Mouse (Mus musculus): ENCODE results near the gene Hist3h2ba. TPM values are rescaled to one million over a fixed set of nuclear protein-coding genes. Genes with fewer than 3 reads are reported as not detected.

The Hist3h2ba gene
- polyA plus RNA-seq, 1 experiment, result 5.3 TPM

DNA sequence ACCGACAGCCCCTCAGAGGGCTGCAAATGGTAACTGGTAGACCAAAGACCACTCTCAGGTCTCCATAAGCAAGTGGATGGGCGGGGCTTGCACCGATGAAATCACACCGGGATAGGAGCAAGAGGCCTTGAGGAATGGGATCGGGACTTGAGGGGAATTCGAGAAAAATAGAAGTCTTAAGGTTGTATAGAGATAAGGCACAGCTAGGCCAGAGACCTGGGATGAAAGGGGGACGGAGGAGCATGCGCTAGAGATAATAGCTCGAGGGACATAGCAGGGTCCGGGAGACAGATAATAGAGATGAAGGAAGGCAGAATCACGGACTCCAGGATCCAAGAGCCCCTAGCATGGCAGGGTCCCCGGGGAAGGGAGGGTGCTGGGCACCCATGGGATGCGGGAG, 10.8 kb upstream of the Hist3h2ba start:
- H3K36me3 ChIP-seq (replicated peaks; ENCODE audit: low read length), result peaks cover 40% of the 10 kb centered on the region
- peaks cover 39% of the 10 kb centered on the region for H3K4me1 ChIP-seq
- peaks cover 4% of the 10 kb centered on the region; the same call in 1 of the 2 replicates for H3K9me3 ChIP-seq
- TF ChIP-seq GATA1 (IDR thresholded peaks at IDR 0.05; ENCODE audit: borderline replicate concordance, low read length) (no peak), FLI1 (IDR thresholded peaks at IDR 0.05; ENCODE audit: low read length) (no peak)
- peaks cover 6% of the 10 kb centered on the region for H3K27me3 ChIP-seq (replicated peaks)
- H3K4me3 ChIP-seq (replicated peaks), result peak overlapping the region; percentile 99

DNA sequence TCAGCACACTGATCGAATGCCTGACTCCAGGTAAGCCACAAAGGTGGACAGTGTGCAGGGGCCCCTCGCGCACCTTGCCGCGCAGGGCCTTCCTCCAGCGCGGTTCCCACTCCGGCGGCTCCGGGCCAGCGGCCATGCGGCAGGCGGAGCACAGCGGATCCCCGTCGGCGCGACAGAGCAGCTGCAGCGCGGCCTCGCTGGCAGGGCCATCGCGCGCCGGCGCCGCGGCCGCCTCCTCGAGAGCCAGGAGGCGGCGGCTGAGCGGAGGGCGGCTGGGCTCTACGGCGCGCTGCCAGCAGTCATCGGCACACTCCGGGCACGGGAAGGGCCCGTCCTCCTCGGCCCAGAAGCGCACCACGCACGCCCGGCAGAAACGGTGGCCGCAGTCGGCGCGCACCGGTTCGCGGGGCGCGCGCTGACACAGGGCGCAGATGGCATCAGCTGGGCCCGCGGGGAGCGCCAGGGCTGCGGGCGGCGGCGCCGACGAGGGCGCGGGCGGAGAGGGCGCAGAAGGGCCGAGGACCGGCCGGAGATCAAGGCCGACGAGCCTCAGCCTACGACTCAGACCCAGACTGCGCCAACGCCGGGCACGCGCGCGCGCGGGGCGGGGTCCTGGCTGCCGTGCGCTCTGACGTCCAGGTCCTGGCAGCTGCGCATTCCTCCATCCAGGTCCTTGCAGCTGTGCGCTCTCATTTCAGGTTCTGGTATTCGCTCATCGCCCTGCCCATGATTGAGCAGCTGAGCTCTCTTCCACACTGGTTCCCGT, 10.2 kb upstream of the Hist3h2ba start, which contains the start of gene Rnf187:
Gene Rnf187 (minus strand): TSS at position 595 of the 766 bp plus-strand sequence.
- H3K4me1 ChIP-seq, result peaks cover 39% of the 10 kb centered on the region
- TF ChIP-seq FLI1 (IDR thresholded peaks at IDR 0.05; ENCODE audit: low read length) (no peak), GATA1 (IDR thresholded peaks at IDR 0.05; ENCODE audit: borderline replicate concordance, low read length) (no peak)
- peaks cover 34% of the 10 kb centered on the region for H3K36me3 ChIP-seq (replicated peaks; ENCODE audit: low read length)
- peaks cover 4% of the 10 kb centered on the region; the same call in 1 of the 2 replicates for H3K9me3 ChIP-seq
- peaks cover 9% of the 10 kb centered on the region for H3K27me3 ChIP-seq (replicated peaks)
- peak within 1 kb of the TSS; percentile 99 for H3K4me3 ChIP-seq (replicated peaks)

DNA sequence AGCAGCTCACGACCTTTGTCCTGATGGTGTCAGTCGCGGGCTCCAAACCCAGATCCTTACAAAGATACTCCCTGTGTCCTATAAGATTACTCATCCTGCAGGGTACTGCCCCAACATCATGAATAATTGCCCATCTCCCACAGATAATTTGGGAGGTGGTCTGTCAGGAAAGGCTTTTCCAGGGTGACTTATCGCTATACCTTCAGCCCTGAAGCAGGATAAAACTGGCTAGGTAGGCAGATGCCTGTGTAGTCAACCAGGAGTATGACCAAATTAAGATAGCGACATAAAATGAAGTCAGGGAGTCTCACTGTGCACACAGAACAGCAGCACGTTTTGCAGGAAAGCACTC, 9.7 kb upstream of the Hist3h2ba start:
- peaks cover 4% of the 10 kb centered on the region; the same call in 1 of the 2 replicates for H3K9me3 ChIP-seq
- peaks cover 13% of the 10 kb centered on the region for H3K27me3 ChIP-seq (replicated peaks)
- peak overlapping the region; percentile 99 for H3K4me3 ChIP-seq (replicated peaks)
- H3K4me1 ChIP-seq, result peaks cover 42% of the 10 kb centered on the region
- TF ChIP-seq FLI1 (IDR thresholded peaks at IDR 0.05; ENCODE audit: low read length) (no peak), GATA1 (IDR thresholded peaks at IDR 0.05; ENCODE audit: borderline replicate concordance, low read length) (no peak)
- H3K36me3 ChIP-seq (replicated peaks; ENCODE audit: low read length), result peaks cover 29% of the 10 kb centered on the region

DNA sequence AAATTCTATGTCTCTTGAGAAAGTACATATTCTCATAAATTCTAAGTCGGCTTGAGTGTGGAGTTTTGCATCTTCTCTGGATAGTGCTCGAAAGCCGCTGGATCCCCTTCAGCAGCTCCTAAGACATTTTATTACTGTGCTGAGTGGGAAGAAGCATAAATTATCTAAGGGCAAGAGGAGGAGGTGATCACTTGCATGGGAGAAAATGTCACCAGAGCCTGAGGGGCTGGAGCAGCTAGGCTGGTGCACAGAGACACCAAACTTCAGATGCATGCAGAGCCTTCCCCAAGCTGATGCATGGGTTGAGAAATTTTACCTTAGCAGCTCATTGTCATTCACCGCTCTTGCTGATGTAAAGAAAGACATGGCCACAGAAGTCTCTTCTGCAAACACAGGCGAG, 4.6 kb upstream of the Hist3h2ba start:
- Histone ChIP-seq H3K4me3 (replicated peaks) (no peak overlapping the region), H3K36me3 (replicated peaks; ENCODE audit: low read length) (no peaks in the 10 kb centered on the region), H3K27me3 (replicated peaks) (peaks cover 52% of the 10 kb centered on the region), H3K4me1 (peaks cover 29% of the 10 kb centered on the region), H3K9me3 (peaks cover 4% of the 10 kb centered on the region; the same call in 1 of the 2 replicates)
- TF ChIP-seq FLI1 (IDR thresholded peaks at IDR 0.05; ENCODE audit: low read length), result no peak
- no peak for TF ChIP-seq GATA1 (IDR thresholded peaks at IDR 0.05; ENCODE audit: borderline replicate concordance, low read length)

DNA sequence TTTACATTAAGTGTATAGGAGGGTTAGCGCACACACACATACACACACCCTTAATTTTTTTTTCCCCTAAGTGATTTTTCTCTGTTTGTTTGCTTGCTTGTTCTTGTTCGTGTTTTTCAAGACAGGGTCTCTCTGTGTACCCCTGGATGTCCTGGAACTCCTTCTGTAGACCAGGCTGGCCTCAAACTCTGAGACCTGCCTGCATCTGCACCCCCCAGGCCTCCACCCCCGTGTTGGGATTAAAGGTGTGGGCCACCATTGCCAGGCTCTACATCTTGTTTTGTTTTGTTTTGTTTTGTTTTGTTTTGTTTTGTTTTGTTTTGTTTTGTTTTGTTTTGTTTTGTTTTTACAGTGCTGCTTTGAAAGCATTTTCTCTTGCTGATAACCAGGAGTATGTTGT, 1.4 kb upstream of the Hist3h2ba start:
- peaks cover 76% of the 10 kb centered on the region for H3K27me3 ChIP-seq (replicated peaks)
- TF ChIP-seq FLI1 (IDR thresholded peaks at IDR 0.05; ENCODE audit: low read length), result no peak
- TF ChIP-seq GATA1 (IDR thresholded peaks at IDR 0.05; ENCODE audit: borderline replicate concordance, low read length), result no peak
- H3K4me1 ChIP-seq, result peaks cover 26% of the 10 kb centered on the region
- no peaks in the 10 kb centered on the region for H3K9me3 ChIP-seq
- no peak overlapping the region for H3K4me3 ChIP-seq (replicated peaks)
- no peaks in the 10 kb centered on the region for H3K36me3 ChIP-seq (replicated peaks; ENCODE audit: low read length)

DNA sequence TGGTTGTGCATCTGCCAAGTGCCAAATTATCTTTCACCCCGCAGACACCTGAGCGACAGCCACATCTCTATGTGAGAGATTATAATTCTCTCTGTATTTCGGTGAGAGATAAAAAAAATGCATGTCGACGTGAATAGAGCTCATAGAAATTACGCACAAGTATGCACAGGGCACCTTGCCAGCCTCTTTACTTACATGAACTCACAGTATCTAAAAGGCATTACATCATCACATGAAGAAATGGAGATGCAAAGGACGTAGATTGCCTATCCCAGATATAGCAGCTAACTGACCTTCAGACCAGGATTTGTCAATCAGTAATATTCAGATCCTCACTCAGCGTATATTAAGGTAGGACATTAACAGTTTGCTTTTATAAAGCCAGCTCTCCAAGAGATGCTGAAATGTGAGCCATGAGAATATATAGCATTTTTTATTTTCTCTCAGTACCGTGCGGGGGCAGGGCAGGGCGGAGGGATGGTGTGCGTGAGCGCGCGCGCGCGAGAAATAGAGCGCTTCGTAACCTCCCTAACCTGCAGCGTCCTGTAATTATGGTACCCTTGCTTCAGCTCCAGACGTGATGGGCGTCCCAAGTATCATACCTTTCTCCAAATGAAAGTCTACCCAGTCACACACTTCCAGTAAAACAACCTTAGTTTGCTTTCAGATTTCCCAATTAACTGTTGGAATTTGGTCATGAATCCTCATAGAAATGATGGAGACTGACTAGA, 757 bp upstream of the Hist3h2ba start:
- Histone ChIP-seq H3K4me1 (peaks cover 27% of the 10 kb centered on the region), H3K4me3 (replicated peaks) (peak overlapping the region; percentile 87), H3K27me3 (replicated peaks) (peaks cover 73% of the 10 kb centered on the region), H3K9me3 (no peaks in the 10 kb centered on the region), H3K36me3 (replicated peaks; ENCODE audit: low read length) (no peaks in the 10 kb centered on the region)
- no peak for TF ChIP-seq FLI1 (IDR thresholded peaks at IDR 0.05; ENCODE audit: low read length)
- no peak for TF ChIP-seq GATA1 (IDR thresholded peaks at IDR 0.05; ENCODE audit: borderline replicate concordance, low read length)

DNA sequence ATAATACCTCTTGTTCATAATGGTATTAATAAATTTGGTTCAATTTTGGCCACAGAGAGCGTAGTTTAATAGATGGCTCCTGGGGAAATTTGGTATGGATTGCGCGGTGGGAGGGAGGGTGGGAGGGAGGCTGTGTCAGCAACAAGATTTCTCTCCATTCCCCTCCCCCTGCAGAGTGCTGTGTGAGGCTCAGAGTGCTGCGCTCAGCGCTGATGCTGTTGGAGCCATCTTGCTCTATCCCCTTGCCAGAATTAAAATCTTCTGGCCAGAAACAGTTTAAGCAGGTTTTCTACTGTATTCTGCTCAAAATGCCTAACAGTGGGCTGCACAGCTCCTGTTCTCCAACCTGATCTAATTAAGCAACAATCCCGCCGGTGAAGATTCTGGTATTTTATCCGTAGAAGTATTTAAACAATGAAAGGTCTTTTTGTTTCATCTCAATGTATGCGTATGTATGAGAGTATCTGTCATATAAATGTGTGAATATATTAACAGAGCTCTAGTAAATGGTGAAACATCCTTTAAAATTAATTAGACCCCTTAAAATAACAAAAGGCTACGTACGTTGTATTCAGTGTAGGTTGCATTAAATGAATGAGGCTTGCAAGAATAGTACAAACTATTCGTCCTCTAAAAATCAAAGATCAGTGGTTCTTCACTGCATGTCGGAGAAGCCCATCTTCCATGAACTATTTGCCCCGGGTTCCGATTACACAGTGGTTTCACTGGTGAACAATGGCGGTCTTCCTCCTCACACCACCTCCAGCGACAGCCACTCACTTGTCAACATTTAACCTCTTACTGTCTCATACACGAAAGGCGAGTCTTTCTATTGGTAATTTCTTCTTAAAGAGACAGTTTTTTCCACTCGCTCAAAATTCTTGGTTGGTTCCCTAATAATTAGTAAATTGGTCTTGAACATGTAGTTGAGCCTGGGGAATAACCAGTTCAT, 1.0 kb downstream of the Hist3h2ba start:
- Histone ChIP-seq H3K4me3 (replicated peaks) (peak overlapping the region; percentile 66), H3K4me1 (peaks cover 30% of the 10 kb centered on the region), H3K27me3 (replicated peaks) (peaks cover 61% of the 10 kb centered on the region), H3K9me3 (no peaks in the 10 kb centered on the region), H3K36me3 (replicated peaks; ENCODE audit: low read length) (no peaks in the 10 kb centered on the region)
- TF ChIP-seq FLI1 (IDR thresholded peaks at IDR 0.05; ENCODE audit: low read length) (no peak), GATA1 (IDR thresholded peaks at IDR 0.05; ENCODE audit: borderline replicate concordance, low read length) (no peak)

DNA sequence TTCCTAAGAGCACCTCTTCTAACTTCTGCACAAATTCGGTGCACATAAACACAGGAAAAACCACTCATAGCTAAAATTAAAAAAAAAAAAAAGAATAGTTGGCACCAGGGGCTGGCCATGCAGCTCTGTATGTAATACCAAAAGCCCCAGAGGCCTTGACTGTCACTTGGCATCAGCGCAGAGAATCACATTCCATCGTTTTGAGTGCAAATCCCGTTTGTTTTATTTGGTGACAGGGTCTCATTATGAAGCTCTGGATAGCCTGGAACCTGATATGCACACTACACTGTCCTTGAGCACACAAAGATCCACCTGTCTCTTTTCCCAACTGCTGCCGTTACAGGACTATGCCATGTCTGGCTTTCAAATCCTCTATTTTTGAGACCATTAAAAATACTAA, 2.5 kb downstream of the Hist3h2ba start:
- H3K27me3 ChIP-seq (replicated peaks), result peaks cover 47% of the 10 kb centered on the region
- H3K9me3 ChIP-seq, result no peaks in the 10 kb centered on the region
- no peak for TF ChIP-seq FLI1 (IDR thresholded peaks at IDR 0.05; ENCODE audit: low read length)
- TF ChIP-seq GATA1 (IDR thresholded peaks at IDR 0.05; ENCODE audit: borderline replicate concordance, low read length), result no peak
- peaks cover 38% of the 10 kb centered on the region for H3K4me1 ChIP-seq
- no peak overlapping the region for H3K4me3 ChIP-seq (replicated peaks)
- H3K36me3 ChIP-seq (replicated peaks; ENCODE audit: low read length), result peaks cover under 1% of the 10 kb centered on the region

All from megakaryocyte, embryonic 14.5 days (primary cell).